Mouse (Mus musculus) cerebellum, adult 2 months (tissue): ENCODE data around the gene Slc26a9.

Source experiments
- CTCF ChIP-seq: fragments of 200-500 bp; IDR thresholded peaks from 2 replicates; pipeline ENCODE4 v1.5.1; 2011; ENCODE audit warnings: low read depth, mild to moderate bottlenecking, control low read depth, low read length, moderate library complexity, borderline replicate concordance; ENCODE audit not compliant: insufficient read depth
- POLR2A ChIP-seq: fragments of 200-500 bp; IDR thresholded peaks from 2 replicates; pipeline ENCODE4 v1.6.1; 2011; ENCODE audit warnings: low read length, control low read depth, borderline replicate concordance; ENCODE audit not compliant: insufficient read depth

GRCm38 (mm10) chr1:131745391-131745790 lies 1.6 kb downstream of the Slc26a9 start:
- TF ChIP-seq CTCF: no peak
- TF ChIP-seq POLR2A: no peak
